8 mouse cellular contexts compared by ENCODE assay signal in the genomic region with DNA sequence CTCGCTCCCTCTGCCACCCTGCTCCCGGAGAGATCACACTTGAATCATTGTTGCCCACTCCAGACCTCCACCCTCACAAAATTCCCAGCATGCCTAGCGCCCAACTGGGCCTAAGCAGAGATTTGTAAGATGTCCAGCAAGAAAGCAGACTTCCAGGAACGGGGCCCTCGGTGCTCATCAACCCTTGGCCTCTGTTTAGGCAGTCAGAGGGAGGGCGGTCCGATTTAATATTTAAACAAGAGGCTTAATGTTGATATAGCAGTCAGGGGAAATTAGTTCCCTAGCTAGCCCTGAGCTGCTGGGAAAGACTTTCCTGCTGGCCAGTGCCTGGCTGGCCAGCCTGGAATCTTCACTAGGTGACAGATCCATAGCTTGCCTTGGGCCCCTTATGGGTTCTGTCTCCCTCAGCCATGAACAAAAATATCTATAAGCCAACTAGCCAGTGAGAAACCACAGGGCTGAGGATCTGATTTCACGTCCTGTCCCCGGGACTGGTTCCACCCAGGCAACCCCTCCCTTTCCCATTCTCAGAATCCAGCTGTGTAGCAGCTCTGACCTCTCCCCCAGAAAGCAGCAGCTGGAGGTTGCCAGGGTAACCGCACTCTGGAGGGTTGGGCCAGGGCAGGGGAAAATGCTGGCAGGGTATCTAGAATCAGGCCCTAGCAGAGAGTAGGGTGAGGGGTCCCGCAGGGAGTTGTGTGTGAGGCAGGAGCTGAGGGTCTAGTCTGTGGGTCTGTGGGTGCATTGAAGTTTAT. TPM values are rescaled to one million over a fixed set of nuclear protein-coding genes. Genes with fewer than 3 reads are reported as not detected.
A peak's percentile ranks its signal among the peaks of the same experiment; 100 is the strongest.
DNase-seq lines count a peak whose midpoint lies in the region; ATAC-seq and TF ChIP-seq lines count a peak whose summit lies in the region.

No protein-coding gene starts in this region.

- ATAC-seq in liver, embryonic 14.5 days (ENCODE audit: insufficient read depth): peak; percentile 31; the same call in 1 of the 2 replicates
- ATAC-seq in neural tube, embryonic 14.5 days (ENCODE audit: low read depth): peak; percentile 41; the same call in 1 of the 2 replicates
- no peak for ATAC-seq in activated CD4-positive, CD25-positive, alpha-beta regulatory T cell, adult 4 months

- H3K27ac ChIP-seq in liver, embryonic 14.5 days: no peak overlapping the region; the same call in 1 of the 2 replicates
- peak overlapping the region; percentile 46; the same call in 1 of the 2 replicates for H3K27ac ChIP-seq in neural tube, embryonic 14.5 days (ENCODE audit: low read depth, low read length)

- no peak for TF ChIP-seq EP300 in liver, embryonic 14.5 days (IDR thresholded peaks at IDR 0.05; ENCODE audit: low read depth)

- no peaks in the 10 kb centered on the region for H3K9me3 ChIP-seq in liver, embryonic 14.5 days (ENCODE audit: control insufficient read depth, low read length)
- no peaks in the 10 kb centered on the region for H3K9me3 ChIP-seq in neural tube, embryonic 14.5 days (ENCODE audit: control insufficient read depth, low read length)

- H3K4me1 ChIP-seq in liver, embryonic 14.5 days (replicated peaks; ENCODE audit: control insufficient read depth in 2 of 2, insufficient read depth in 2 of 2, low read length in 1 of 2): peaks cover 0 to 8% of the 10 kb centered on the region in 2 experiments; a peak in 2 of 4 replicates
- peaks cover 8% of the 10 kb centered on the region; the same call in 1 of the 2 replicates for H3K4me1 ChIP-seq in neural tube, embryonic 14.5 days (ENCODE audit: control insufficient read depth, insufficient read depth, low read length)

- no peaks in the 10 kb centered on the region for H3K36me3 ChIP-seq in liver, embryonic 14.5 days (replicated peaks; ENCODE audit: control insufficient read depth, insufficient read depth, low read depth)
- no peaks in the 10 kb centered on the region for H3K36me3 ChIP-seq in neural tube, embryonic 14.5 days (ENCODE audit: control insufficient read depth, insufficient read depth, low read length)

- DNase-seq in A20 (ENCODE audit: low read depth, low spot score): peak; percentile 13
- DNase-seq in adrenal gland, postnatal 36 days: peak; percentile 47 to 64
- DNase-seq in gastrocnemius, postnatal 25 days: peak; percentile 81
- DNase-seq in hindlimb bud, embryonic 11.5 days (ENCODE audit: extremely low spot score, low read depth, low spot score): peak; percentile 56
- DNase-seq in liver, embryonic 14.5 days (ENCODE audit: low read depth in 3 of 3, low spot score in 3 of 3): peak in 1 of 3 experiments; percentile 11
- DNase-seq in B cell, adult 2 months: no peak

- H3K27me3 ChIP-seq in liver, embryonic 14.5 days (ENCODE audit: control insufficient read depth, insufficient read depth, low read length): no peaks in the 10 kb centered on the region
- no peaks in the 10 kb centered on the region for H3K27me3 ChIP-seq in neural tube, embryonic 14.5 days (ENCODE audit: control insufficient read depth, insufficient read depth, low read length)

- no peak overlapping the region for H3K9ac ChIP-seq in liver, embryonic 14.5 days (replicated peaks)
- H3K9ac ChIP-seq in neural tube, embryonic 14.5 days (replicated peaks; ENCODE audit: low read depth, low read length): no peak overlapping the region

- no peak overlapping the region; the same call in 1 of the 2 replicates for H3K4me2 ChIP-seq in liver, embryonic 14.5 days (ENCODE audit: low read depth)
- H3K4me2 ChIP-seq in neural tube, embryonic 14.5 days (ENCODE audit: low read depth, low read length): no peak overlapping the region

- WGBS in liver, embryonic 14.5 days (ENCODE audit: insufficient replicate concordance): 40% methylated on average over 11 of the region's 11 CpGs
- 43% methylated on average over 11 of the region's 11 CpGs for WGBS in neural tube, embryonic 14.5 days

- no peak for TF ChIP-seq CTCF in liver, embryonic 14.5 days (IDR thresholded peaks at IDR 0.05; ENCODE audit: low read depth)

- no peak overlapping the region for H3K4me3 ChIP-seq in liver, embryonic 14.5 days (ENCODE audit: insufficient read depth in 1 of 2, low read depth in 2 of 2, low read length in 2 of 2)
- H3K4me3 ChIP-seq in neural tube, embryonic 14.5 days (ENCODE audit: low read depth, low read length): no peak overlapping the region

RNA-seq across cellular contexts. Expression of a gene that starts 28.2 kb away (rescaled TPM):
- total RNA-seq in adrenal gland, postnatal 36 days (2021): 10 to 100 TPM in 1 of 2 experiments, 1 to 10 TPM in 1; 6.6 to 10.9 TPM
- total RNA-seq in gastrocnemius, postnatal 25 days (2021): 1 to 10 TPM; 3.7 to 4.3 TPM
- 0.05 and 0.07 TPM in 2 replicates for polyA plus RNA-seq in liver, embryonic 14.5 days (2012; rRNA removed)
- polyA plus RNA-seq in liver, embryonic 14.5 days (2014; fragmentation: Nextera tagmentation; extraction: Ambion mirVana): 0.08 TPM in 1 of 2 replicates, not detected in the other
- polyA plus RNA-seq in neural tube, embryonic 14.5 days (2014; fragmentation: Nextera tagmentation; extraction: Ambion mirVana): 0.91 and 3.9 TPM in 2 replicates
- polyA plus RNA-seq in activated CD4-positive, CD25-positive, alpha-beta regulatory T cell, adult 4 months (2017; shearing (Covaris generic)): not detected

RNA-seq across cellular contexts. Expression of a gene that starts 51.0 kb away (rescaled TPM):
- 100 to 1,000 TPM; 319 to 365 TPM for total RNA-seq in adrenal gland, postnatal 36 days (2021)
- 10 to 100 TPM; 47.0 to 65.7 TPM for total RNA-seq in gastrocnemius, postnatal 25 days (2021)
- 88.8 and 94.0 TPM in 2 replicates for polyA plus RNA-seq in liver, embryonic 14.5 days (2012; rRNA removed)
- 103 and 109 TPM in 2 replicates for polyA plus RNA-seq in liver, embryonic 14.5 days (2014; fragmentation: Nextera tagmentation; extraction: Ambion mirVana)
- polyA plus RNA-seq in neural tube, embryonic 14.5 days (2014; fragmentation: Nextera tagmentation; extraction: Ambion mirVana): 122 and 139 TPM in 2 replicates
- 10 to 100 TPM; 55.9 to 73.9 TPM for polyA plus RNA-seq in activated CD4-positive, CD25-positive, alpha-beta regulatory T cell, adult 4 months (2017; shearing (Covaris generic))

Comparison
In these comparisons a context has a peak if more than half of its experiments do, and no peak if none do; other contexts are left out.
1. DNase-seq: peak in A20 (single experiment), adrenal gland, postnatal 36 days (2 of 2), gastrocnemius, postnatal 25 days (single experiment) and hindlimb bud, embryonic 11.5 days (single experiment); none in B cell, adult 2 months (0 of 2).